Mouse (Mus musculus) ES-E14 (cell line): ENCODE measurements at regions not wholly inside any gene's neighbourhood (a gene's known extent, or its start where the extent isn't known, plus 50 kb on each side); places are given as distances from the start of the nearest gene placed in this dataset.
A peak's percentile ranks its signal among the peaks of the same experiment; 100 is the strongest.

Experiments used
- CHD2 ChIP-seq: IDR thresholded peaks from 2 replicates; pipeline ENCODE4 v1.6.1; 2014; ENCODE audit warnings: mild to moderate bottlenecking, low read depth, low read length, inconsistent platforms
- HCFC1 ChIP-seq: IDR thresholded peaks from 2 replicates; pipeline ENCODE4 v1.6.1; 2012; ENCODE audit warnings: low read length, inconsistent platforms, borderline replicate concordance; ENCODE audit not compliant: insufficient read depth
- MAFK ChIP-seq: IDR thresholded peaks from 2 replicates; pipeline ENCODE4 v1.6.1; 2014; ENCODE audit warnings: mild to moderate bottlenecking, low read depth, low read length, inconsistent platforms; ENCODE audit not compliant: insufficient read depth
- ZC3H11A ChIP-seq: IDR thresholded peaks from 2 replicates; pipeline ENCODE4 v1.6.1; 2012; ENCODE audit warnings: low read depth, mild to moderate bottlenecking, inconsistent platforms, low read length, borderline replicate concordance
- ZNF384 ChIP-seq: IDR thresholded peaks from 2 replicates; pipeline ENCODE4 v1.6.1; 2012; ENCODE audit warnings: low read depth, low read length, inconsistent platforms

- TF ChIP-seq HCFC1 (no peak), CHD2 (no peak), ZNF384 (no peak), MAFK (no peak), ZC3H11A (0 out of 2 replicates have a peak, but pooled peaks have one; percentile 30)
These were observed 163.4 kb upstream of the Kbtbd8 start for GRCm38 (mm10) chr6:94953658-94954057.
